ENCODE assay signal across 27 mouse cellular contexts in the genomic region with DNA sequence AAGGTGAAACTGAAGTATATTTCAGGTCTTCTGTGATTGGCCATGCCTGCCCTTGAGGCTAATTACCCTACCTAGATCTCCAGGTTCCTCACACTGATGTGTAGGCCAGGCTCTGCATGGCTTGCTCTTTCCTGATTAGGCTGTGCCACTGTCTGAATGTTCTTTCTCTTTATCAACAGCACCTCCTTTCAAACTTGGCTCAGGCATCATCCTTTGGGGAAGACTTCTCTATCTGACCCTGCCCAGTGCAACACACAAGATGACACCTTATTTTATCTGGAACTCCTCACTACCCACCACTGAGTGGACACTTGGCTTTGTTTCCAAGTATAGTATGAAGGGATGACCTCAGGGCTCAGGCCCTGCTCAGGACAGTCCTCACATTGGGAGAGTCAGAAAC. TPM values are rescaled to one million over a fixed set of nuclear protein-coding genes. Genes with fewer than 3 reads are reported as not detected.
DNase-seq lines count a peak whose midpoint lies in the region; ATAC-seq and TF ChIP-seq lines count a peak whose summit lies in the region.
"Had no signal": no experiment of that assay in that cellular context is flagged by ENCODE, and none has a peak within 500 bp of the region (broad histone marks: within the 10 kb centered on the region; RNA-seq: fewer than 3 reads in every experiment).

No protein-coding gene starts in this region.

- H3K4me2 ChIP-seq in liver, embryonic 11.5 days = no peak overlapping the region
- H3K4me2 ChIP-seq in liver, postnatal 0 days (ENCODE audit: low read depth, low read length) = peak overlapping the region; percentile 44
- no peak overlapping the region for H3K4me2 ChIP-seq in intestine, embryonic 16.5 days (ENCODE audit: low read depth, low read length)
- H3K4me2 ChIP-seq: embryonic facial prominence, embryonic 12.5 days; heart, embryonic 12.5 days; hindbrain, embryonic 12.5 days; midbrain, embryonic 15.5 days had no signal

- no peak overlapping the region for H3K9ac ChIP-seq in MEL (ENCODE audit: control insufficient read depth, low read depth, low read length, poor library complexity, severe bottlenecking)
- no peak overlapping the region for H3K9ac ChIP-seq in liver, embryonic 11.5 days (ENCODE audit: low read depth, low read length)
- no peak overlapping the region for H3K9ac ChIP-seq in liver, postnatal 0 days (replicated peaks)
- H3K9ac ChIP-seq in intestine, embryonic 16.5 days (ENCODE audit: low read depth, low read length) = no peak overlapping the region
- H3K9ac ChIP-seq: embryonic facial prominence, embryonic 12.5 days; heart, embryonic 12.5 days; hindbrain, embryonic 12.5 days; midbrain, embryonic 15.5 days had no signal

- peaks cover 19 to 23% of the 10 kb centered on the region in 2 experiments for H3K4me1 ChIP-seq in MEL (ENCODE audit: control insufficient read depth in 1 of 2, insufficient read depth in 2 of 2, low read length in 2 of 2)
- H3K4me1 ChIP-seq in liver, embryonic 11.5 days (replicated peaks; ENCODE audit: control insufficient read depth, insufficient read depth, low read length) = peaks cover 13% of the 10 kb centered on the region; the same call in 1 of the 2 replicates
- peaks cover 6% of the 10 kb centered on the region for H3K4me1 ChIP-seq in liver, postnatal 0 days (ENCODE audit: insufficient read depth)
- no peaks in the 10 kb centered on the region for H3K4me1 ChIP-seq in intestine, embryonic 16.5 days (ENCODE audit: control insufficient read depth, insufficient read depth, low read length)
- H3K4me1 ChIP-seq: embryonic facial prominence, embryonic 12.5 days; megakaryocyte, embryonic 14.5 days had no signal

- peak; percentile 89 for DNase-seq in MEL (ENCODE audit: low read depth, low spot score)
- DNase-seq in c-Kit-positive CD71-positive TER-119-positive erythroid progenitor cells, embryonic 14.5 days (ENCODE audit: low spot score) = peak; percentile 34
- no peak for DNase-seq in liver, embryonic 11.5 days (ENCODE audit: low spot score)
- peak; percentile 35 for DNase-seq in liver, postnatal 0 days
- no peak for DNase-seq in adrenal gland, postnatal 4 days (ENCODE audit: low spot score in 2 of 2)
- no peak for DNase-seq in layer of hippocampus, postnatal 14 days (ENCODE audit: low spot score in 2 of 2)
- no peak for DNase-seq in adrenal gland, adult 2 months
- DNase-seq: adrenal gland, postnatal 14 days; cerebellum, adult 11-12 months; cerebellum, postnatal 10 days; gastrocnemius, postnatal 10 days; heart, adult 11 months; heart, postnatal 14 days; kidney, adult 18-20 months; lung, adult 18-20 months; lung, postnatal 10 days had no signal

- H3K9me3 ChIP-seq in MEL (replicated peaks; ENCODE audit: insufficient read depth, low read length) = no peaks in the 10 kb centered on the region
- no peaks in the 10 kb centered on the region for H3K9me3 ChIP-seq in liver, embryonic 11.5 days (ENCODE audit: control insufficient read depth, low read length)
- H3K9me3 ChIP-seq in liver, postnatal 0 days (ENCODE audit: low read length) = no peaks in the 10 kb centered on the region
- no peaks in the 10 kb centered on the region for H3K9me3 ChIP-seq in intestine, embryonic 16.5 days (ENCODE audit: control insufficient read depth, low read length)
- H3K9me3 ChIP-seq: embryonic facial prominence, embryonic 12.5 days; heart, embryonic 12.5 days; hindbrain, embryonic 12.5 days; megakaryocyte, embryonic 14.5 days; midbrain, embryonic 15.5 days had no signal

- TF ChIP-seq CTCF in MEL (IDR thresholded peaks at IDR 0.05 in 2 of 3, conservative IDR thresholded peaks at IDR 0.05 in 1 of 3; ENCODE audit: control insufficient read depth in 1 of 3, insufficient read depth in 1 of 3, low read depth in 2 of 3, low read length in 3 of 3, poor library complexity in 1 of 3, severe bottlenecking in 1 of 3) = no peak
- no peak for TF ChIP-seq CTCF in liver, postnatal 0 days (IDR thresholded peaks at IDR 0.05; ENCODE audit: low read depth)

- H3K36me3 ChIP-seq in MEL (ENCODE audit: control insufficient read depth in 1 of 2, insufficient read depth in 2 of 2, low read length in 2 of 2) = peaks cover 0 to 22% of the 10 kb centered on the region in 2 experiments; a peak in 2 of 4 replicates
- H3K36me3 ChIP-seq in liver, embryonic 11.5 days (ENCODE audit: control insufficient read depth, insufficient read depth, low read length) = no peaks in the 10 kb centered on the region
- no peaks in the 10 kb centered on the region for H3K36me3 ChIP-seq in liver, postnatal 0 days (replicated peaks; ENCODE audit: insufficient read depth, low read length)
- H3K36me3 ChIP-seq in intestine, embryonic 16.5 days (ENCODE audit: control insufficient read depth, insufficient read depth, low read length) = no peaks in the 10 kb centered on the region
- H3K36me3 ChIP-seq: embryonic facial prominence, embryonic 12.5 days; heart, embryonic 12.5 days; hindbrain, embryonic 12.5 days; midbrain, embryonic 15.5 days had no signal

- TF ChIP-seq POLR2A in MEL (IDR thresholded peaks at IDR 0.05; ENCODE audit: control insufficient read depth in 1 of 2, insufficient read depth in 1 of 2, low read depth in 1 of 2, low read length in 2 of 2, poor library complexity in 1 of 2) = no peak

- no peak; the same call in 1 of the 2 replicates for TF ChIP-seq RAD21 in MEL (IDR thresholded peaks at IDR 0.05; ENCODE audit: low read depth, low read length)

- ATAC-seq in liver, embryonic 11.5 days (replicated peaks; ENCODE audit: low FRiP score) = peak; percentile 87
- ATAC-seq in liver, postnatal 0 days = peak; percentile 95
- no peak for ATAC-seq in intestine, embryonic 16.5 days
- ATAC-seq: activated CD4-positive, CD25-positive, alpha-beta regulatory T cell, adult 4 months; forebrain, embryonic 14.5 days; midbrain, embryonic 15.5 days had no signal

- TF ChIP-seq EP300 in MEL (IDR thresholded peaks at IDR 0.05; ENCODE audit: low read depth in 1 of 2, low read length in 2 of 2) = peak; percentile 96 to 97
- TF ChIP-seq EP300 in liver, postnatal 0 days (IDR thresholded peaks at IDR 0.05; ENCODE audit: low read depth) = peak; percentile 97

- H3K27ac ChIP-seq in MEL (ENCODE audit: control insufficient read depth, low read depth, low read length) = peak overlapping the region; percentile 72
- H3K27ac ChIP-seq in liver, embryonic 11.5 days (ENCODE audit: low read depth, low read length) = no peak overlapping the region
- peak overlapping the region; percentile 72 for H3K27ac ChIP-seq in liver, postnatal 0 days (ENCODE audit: low read depth)
- no peak overlapping the region for H3K27ac ChIP-seq in intestine, embryonic 16.5 days (ENCODE audit: low read length)
- H3K27ac ChIP-seq: embryonic facial prominence, embryonic 12.5 days; hindbrain, embryonic 12.5 days; midbrain, embryonic 15.5 days had no signal

- peak overlapping the region in 1 of 2 experiments; percentile 14; a peak in 1 of 4 replicates for H3K4me3 ChIP-seq in MEL (ENCODE audit: control insufficient read depth in 1 of 2, insufficient read depth in 1 of 2, low read depth in 2 of 2, low read length in 2 of 2)
- H3K4me3 ChIP-seq in liver, embryonic 11.5 days (ENCODE audit: low read depth, low read length) = no peak overlapping the region
- no peak overlapping the region for H3K4me3 ChIP-seq in liver, postnatal 0 days (ENCODE audit: low read depth, low read length)
- H3K4me3 ChIP-seq in intestine, embryonic 16.5 days (ENCODE audit: low read length) = no peak overlapping the region
- H3K4me3 ChIP-seq: embryonic facial prominence, embryonic 12.5 days; erythroblast, embryonic 14.5 days; heart, embryonic 12.5 days; hindbrain, embryonic 12.5 days; megakaryocyte, embryonic 14.5 days; midbrain, embryonic 15.5 days; myocyte had no signal

- H3K79me2 ChIP-seq in MEL (ENCODE audit: control insufficient read depth, insufficient read depth, low read length, poor library complexity) = no peaks in the 10 kb centered on the region

- H3K27me3 ChIP-seq in MEL (ENCODE audit: control insufficient read depth in 1 of 2, insufficient read depth in 2 of 2, low read length in 2 of 2) = no peaks in the 10 kb centered on the region
- H3K27me3 ChIP-seq in liver, embryonic 11.5 days (replicated peaks; ENCODE audit: control insufficient read depth, insufficient read depth, low read length) = no peaks in the 10 kb centered on the region
- no peaks in the 10 kb centered on the region for H3K27me3 ChIP-seq in liver, postnatal 0 days (ENCODE audit: insufficient read depth, low read length)
- H3K27me3 ChIP-seq in intestine, embryonic 16.5 days (replicated peaks; ENCODE audit: control insufficient read depth, insufficient read depth, low read length) = no peaks in the 10 kb centered on the region
- H3K27me3 ChIP-seq: embryonic facial prominence, embryonic 12.5 days; heart, embryonic 12.5 days; hindbrain, embryonic 12.5 days; midbrain, embryonic 15.5 days had no signal

TF ChIP-seq in MEL, 35 proteins besides CTCF, POLR2A, EP300 and RAD21 (continues in another document):
- TF ChIP-seq KAT2A (conservative IDR thresholded peaks at IDR 0.05; ENCODE audit: low read depth, low read length) (no peak), ETS1 (IDR thresholded peaks at IDR 0.05; ENCODE audit: low read depth, low read length) (peak; percentile 86), ZC3H11A (IDR thresholded peaks at IDR 0.05; ENCODE audit: low read depth, low read length) (no peak), MAX (IDR thresholded peaks at IDR 0.05; ENCODE audit: low read length) (peak; percentile 57)

RNA-seq across cellular contexts. Expression of gene Nrip3, which starts 36.1 kb away (rescaled TPM):
- total RNA-seq in MEL (2012; rRNA removed) = not detected in 2 replicates
- not detected for polyA plus RNA-seq in MEL (2012; ENCODE audit: insufficient read depth in 1 of 2, insufficient read length in 2 of 2, low read depth in 1 of 2, low replicate concordance in 2 of 2, missing spikeins in 1 of 2)
- polyA plus RNA-seq in liver, embryonic 11.5 days (2014; fragmentation: Nextera tagmentation; extraction: Ambion mirVana) = 0.30 and 0.52 TPM in 2 replicates
- 0.14 and 0.28 TPM in 2 replicates for polyA plus RNA-seq in liver, postnatal 0 days (2015; fragmentation: Nextera tagmentation; extraction: Ambion mirVana)
- 1 to 10 TPM; 1.1 to 1.2 TPM for total RNA-seq in adrenal gland, postnatal 4 days (2021)
- total RNA-seq in layer of hippocampus, postnatal 14 days (2021) = 100 to 1,000 TPM; 200 to 227 TPM
- polyA plus RNA-seq in intestine, embryonic 16.5 days (2015; fragmentation: Nextera tagmentation; extraction: Ambion mirVana) = 0.39 and 0.80 TPM in 2 replicates
- 1 to 10 TPM; 1.1 to 1.4 TPM for total RNA-seq in adrenal gland, adult 2 months (2021)
- polyA plus RNA-seq in adrenal gland, adult 2 months (2012; rRNA removed) = 0.06 and 2.3 TPM in 2 replicates

RNA-seq across cellular contexts. Expression of gene Scube2, which starts 47.5 kb away (rescaled TPM):
- total RNA-seq in MEL (2012; rRNA removed) = 0.16 and 0.27 TPM in 2 replicates
- under 1 TPM in 1 of 2 experiments, not detected in 1; 0.67 TPM for polyA plus RNA-seq in MEL (2012; ENCODE audit: insufficient read depth in 1 of 2, insufficient read length in 2 of 2, low read depth in 1 of 2, low replicate concordance in 2 of 2, missing spikeins in 1 of 2)
- polyA plus RNA-seq in liver, embryonic 11.5 days (2014; fragmentation: Nextera tagmentation; extraction: Ambion mirVana) = 0.38 and 0.44 TPM in 2 replicates
- polyA plus RNA-seq in liver, postnatal 0 days (2015; fragmentation: Nextera tagmentation; extraction: Ambion mirVana) = 0.04 and 0.06 TPM in 2 replicates
- total RNA-seq in adrenal gland, postnatal 4 days (2021) = 1 to 10 TPM in 1 of 2 experiments, under 1 TPM in 1; 0.92 to 3.1 TPM
- 1 to 10 TPM; 1.6 to 2.0 TPM for total RNA-seq in layer of hippocampus, postnatal 14 days (2021)
- 2.5 and 2.9 TPM in 2 replicates for polyA plus RNA-seq in intestine, embryonic 16.5 days (2015; fragmentation: Nextera tagmentation; extraction: Ambion mirVana)
- under 1 TPM; 0.17 to 0.62 TPM for total RNA-seq in adrenal gland, adult 2 months (2021)
- polyA plus RNA-seq in adrenal gland, adult 2 months (2012; rRNA removed) = 0.10 and 0.22 TPM in 2 replicates
- polyA plus RNA-seq: erythroblast, embryonic 14.5 days; myocyte; thymus, postnatal 0 days had no signal

Comparison
In these comparisons a context has a peak if more than half of its experiments do, and no peak if none do; other contexts are left out.
1. DNase-seq: peak in MEL (single experiment), c-Kit-positive CD71-positive TER-119-positive erythroid progenitor cells, embryonic 14.5 days (single experiment) and liver, postnatal 0 days (single experiment); none in liver, embryonic 11.5 days (single experiment), adrenal gland, postnatal 4 days (0 of 2), layer of hippocampus, postnatal 14 days (0 of 2) and adrenal gland, adult 2 months (single experiment).
2. H3K27ac ChIP-seq: peak in MEL (single experiment) and liver, postnatal 0 days (single experiment); none in liver, embryonic 11.5 days (single experiment) and intestine, embryonic 16.5 days (single experiment).